Mouse (Mus musculus): ENCODE data around the gene Dcaf15. TPM values are rescaled to one million over a fixed set of nuclear protein-coding genes. Genes with fewer than 3 reads are reported as not detected.

Gene Dcaf15
- polyA plus RNA-seq, 1 experiment from 2014 or later, result 8.8 TPM

DNA sequence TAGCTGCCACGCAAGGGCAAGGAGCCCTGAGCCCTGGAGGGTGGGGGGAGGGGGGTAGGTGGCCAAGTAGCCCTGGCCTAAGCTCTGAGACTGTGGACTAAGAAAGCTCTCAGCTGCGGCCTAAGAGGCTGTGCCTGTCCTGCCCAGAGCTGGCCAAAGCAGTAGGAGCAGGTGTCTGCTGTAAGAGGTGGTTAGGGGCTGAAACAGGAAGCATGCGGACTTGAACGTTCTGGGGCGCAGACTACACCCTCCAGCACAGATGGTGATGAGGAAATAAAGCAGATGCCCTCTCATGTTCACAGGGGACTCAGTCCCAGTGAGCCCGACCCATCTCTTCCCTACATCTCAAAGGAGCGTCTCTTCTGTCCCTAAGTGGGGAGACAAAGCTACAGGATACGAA, 27.7 kb upstream of the Dcaf15 start:
- no peak overlapping the region for H3K4me2 ChIP-seq
- WGBS (ENCODE audit: insufficient replicate concordance), result 82% methylated on average over 8 of the region's 8 CpGs
- no peaks in the 10 kb centered on the region for H3K9me3 ChIP-seq (replicated peaks; ENCODE audit: control insufficient read depth, low read length)
- no peak for ATAC-seq (replicated peaks; ENCODE audit: insufficient number of reproducible peaks, low FRiP score, low TSS enrichment)
- H3K36me3 ChIP-seq (ENCODE audit: control insufficient read depth, insufficient read depth, low read length), result peaks cover 28% of the 10 kb centered on the region
- no peak overlapping the region for H3K27ac ChIP-seq (ENCODE audit: low read depth, low read length)
- no peak overlapping the region for H3K4me3 ChIP-seq (ENCODE audit: low read depth, low read length)
- H3K27me3 ChIP-seq (ENCODE audit: control insufficient read depth, insufficient read depth, low read length), result peaks cover 8% of the 10 kb centered on the region; the same call in 1 of the 2 replicates
- no peaks in the 10 kb centered on the region; the same call in 1 of the 2 replicates for H3K4me1 ChIP-seq (ENCODE audit: control insufficient read depth, insufficient read depth, low read length)
- no peak overlapping the region for H3K9ac ChIP-seq (ENCODE audit: low read depth, low read length)

- Histone ChIP-seq H3K4me3 (ENCODE audit: low read depth, low read length) (no peak overlapping the region), H3K9me3 (replicated peaks; ENCODE audit: control insufficient read depth, low read length) (no peaks in the 10 kb centered on the region), H3K9ac (ENCODE audit: low read depth, low read length) (no peak overlapping the region), H3K27me3 (ENCODE audit: control insufficient read depth, insufficient read depth, low read length) (peaks cover 8% of the 10 kb centered on the region; the same call in 1 of the 2 replicates), H3K27ac (ENCODE audit: low read depth, low read length) (no peak overlapping the region), H3K4me1 (ENCODE audit: control insufficient read depth, insufficient read depth, low read length) (no peaks in the 10 kb centered on the region; the same call in 1 of the 2 replicates), H3K4me2 (no peak overlapping the region), H3K36me3 (ENCODE audit: control insufficient read depth, insufficient read depth, low read length) (peaks cover 20% of the 10 kb centered on the region)
- 38% methylated on average over 30 of the region's 30 CpGs for WGBS (ENCODE audit: insufficient replicate concordance)
- no peak for ATAC-seq (replicated peaks; ENCODE audit: insufficient number of reproducible peaks, low FRiP score, low TSS enrichment)
These were observed 26.2 kb upstream of the Dcaf15 start for GRCm38 (mm10) chr8:84130806-84131205.

- Histone ChIP-seq H3K36me3 (ENCODE audit: control insufficient read depth, insufficient read depth, low read length) (peaks cover 8% of the 10 kb centered on the region; the same call in 1 of the 2 replicates), H3K4me3 (ENCODE audit: low read depth, low read length) (no peak overlapping the region), H3K4me2 (no peak overlapping the region), H3K9me3 (replicated peaks; ENCODE audit: control insufficient read depth, low read length) (no peaks in the 10 kb centered on the region), H3K4me1 (ENCODE audit: control insufficient read depth, insufficient read depth, low read length) (no peaks in the 10 kb centered on the region; the same call in 1 of the 2 replicates), H3K9ac (ENCODE audit: low read depth, low read length) (no peak overlapping the region), H3K27me3 (ENCODE audit: control insufficient read depth, insufficient read depth, low read length) (peaks cover 8% of the 10 kb centered on the region; the same call in 1 of the 2 replicates), H3K27ac (ENCODE audit: low read depth, low read length) (no peak overlapping the region)
- 60% methylated on average over 8 of the region's 8 CpGs for WGBS (ENCODE audit: insufficient replicate concordance)
- no peak for ATAC-seq (replicated peaks; ENCODE audit: insufficient number of reproducible peaks, low FRiP score, low TSS enrichment)
These were observed 23.7 kb upstream of the Dcaf15 start for GRCm38 (mm10) chr8:84128277-84128676.

GRCm38 (mm10) chr8:84127202-84127901, 22.8 kb upstream of the Dcaf15 start:
- Histone ChIP-seq H3K9me3 (replicated peaks; ENCODE audit: control insufficient read depth, low read length) (no peaks in the 10 kb centered on the region), H3K9ac (ENCODE audit: low read depth, low read length) (no peak overlapping the region), H3K4me2 (no peak overlapping the region), H3K27ac (ENCODE audit: low read depth, low read length) (no peak overlapping the region), H3K4me3 (ENCODE audit: low read depth, low read length) (no peak overlapping the region), H3K27me3 (ENCODE audit: control insufficient read depth, insufficient read depth, low read length) (peaks cover 8% of the 10 kb centered on the region; the same call in 1 of the 2 replicates), H3K36me3 (ENCODE audit: control insufficient read depth, insufficient read depth, low read length) (no peaks in the 10 kb centered on the region), H3K4me1 (ENCODE audit: control insufficient read depth, insufficient read depth, low read length) (no peaks in the 10 kb centered on the region; the same call in 1 of the 2 replicates)
- ATAC-seq (replicated peaks; ENCODE audit: insufficient number of reproducible peaks, low FRiP score, low TSS enrichment), result no peak
- 46% methylated on average over 17 of the region's 17 CpGs for WGBS (ENCODE audit: insufficient replicate concordance)

DNA sequence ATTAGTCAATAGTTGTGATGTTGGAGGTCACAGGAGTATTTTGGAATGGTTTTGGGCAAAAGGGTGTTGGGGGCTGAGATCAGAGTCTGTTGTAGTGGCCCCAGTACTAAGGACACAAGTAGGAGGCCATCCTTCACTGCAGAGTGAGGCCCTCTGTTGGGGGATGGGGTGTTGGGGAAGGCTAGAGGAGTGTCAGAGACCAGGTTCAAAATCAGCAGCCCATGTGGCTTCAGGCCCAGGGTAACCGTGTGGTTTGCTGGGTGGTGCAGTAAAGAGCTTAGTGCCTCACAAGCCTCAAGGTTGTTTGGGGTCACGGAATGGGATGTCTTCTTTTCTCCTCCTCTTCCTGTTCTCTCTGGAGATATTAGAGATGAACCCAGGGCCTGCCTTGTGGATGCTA, 22.2 kb upstream of the Dcaf15 start:
- ATAC-seq (replicated peaks; ENCODE audit: insufficient number of reproducible peaks, low FRiP score, low TSS enrichment), result no peak
- Histone ChIP-seq H3K9ac (ENCODE audit: low read depth, low read length) (no peak overlapping the region), H3K27me3 (ENCODE audit: control insufficient read depth, insufficient read depth, low read length) (peaks cover 8% of the 10 kb centered on the region; the same call in 1 of the 2 replicates), H3K4me1 (ENCODE audit: control insufficient read depth, insufficient read depth, low read length) (no peaks in the 10 kb centered on the region; the same call in 1 of the 2 replicates), H3K27ac (ENCODE audit: low read depth, low read length) (no peak overlapping the region), H3K4me2 (no peak overlapping the region), H3K9me3 (replicated peaks; ENCODE audit: control insufficient read depth, low read length) (no peaks in the 10 kb centered on the region), H3K36me3 (ENCODE audit: control insufficient read depth, insufficient read depth, low read length) (no peaks in the 10 kb centered on the region), H3K4me3 (ENCODE audit: low read depth, low read length) (no peak overlapping the region)
- WGBS (ENCODE audit: insufficient replicate concordance), result 72% methylated on average over 2 of the region's 2 CpGs

- no peak within 1 kb of the TSS for H3K9ac ChIP-seq (ENCODE audit: low read depth, low read length)
- no peak within 1 kb of the TSS for H3K4me2 ChIP-seq
- 52% methylated on average over 9 of the region's 9 CpGs for WGBS (ENCODE audit: insufficient replicate concordance)
- H3K27me3 ChIP-seq (ENCODE audit: control insufficient read depth, insufficient read depth, low read length), result peaks cover 1% of the 10 kb centered on the region; the same call in 1 of the 2 replicates
- ATAC-seq (replicated peaks; ENCODE audit: insufficient number of reproducible peaks, low FRiP score, low TSS enrichment), result no peak
- no peaks in the 10 kb centered on the region; the same call in 1 of the 2 replicates for H3K4me1 ChIP-seq (ENCODE audit: control insufficient read depth, insufficient read depth, low read length)
- H3K36me3 ChIP-seq (ENCODE audit: control insufficient read depth, insufficient read depth, low read length), result no peaks in the 10 kb centered on the region
- H3K4me3 ChIP-seq (ENCODE audit: low read depth, low read length), result no peak within 1 kb of the TSS
- H3K27ac ChIP-seq (ENCODE audit: low read depth, low read length), result no peak within 1 kb of the TSS
- H3K9me3 ChIP-seq (replicated peaks; ENCODE audit: control insufficient read depth, low read length), result no peaks in the 10 kb centered on the region
These were observed 21.1 kb upstream of the Dcaf15 start, which contains the start of gene Podnl1 for GRCm38 (mm10) chr8:84125656-84126055. Gene Podnl1, plus strand, starts transcription at chr8:84125989.

DNA sequence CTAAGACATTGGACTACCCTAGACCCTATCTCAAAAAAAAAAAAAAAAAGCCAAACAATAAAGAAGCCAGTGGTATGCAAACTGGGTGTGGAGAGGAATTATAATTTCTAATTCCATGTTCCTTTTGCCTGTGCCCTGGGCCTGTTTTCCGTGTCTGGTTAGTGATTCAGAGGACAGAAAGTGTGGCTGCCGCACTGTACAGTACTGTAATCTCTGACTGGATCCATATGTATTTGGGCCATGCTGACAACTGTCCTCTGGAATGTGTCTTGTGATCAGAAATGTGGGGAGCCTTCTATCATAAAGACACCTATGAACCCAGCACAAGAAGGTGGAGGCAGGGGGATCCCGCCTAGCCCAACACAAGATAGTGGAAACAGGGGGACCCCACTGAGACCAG, 17.6 kb upstream of the Dcaf15 start:
- H3K4me2 ChIP-seq, result no peak overlapping the region
- H3K9ac ChIP-seq (ENCODE audit: low read depth, low read length), result no peak overlapping the region
- no peak overlapping the region for H3K4me3 ChIP-seq (ENCODE audit: low read depth, low read length)
- no peak for ATAC-seq (replicated peaks; ENCODE audit: insufficient number of reproducible peaks, low FRiP score, low TSS enrichment)
- no peaks in the 10 kb centered on the region for H3K9me3 ChIP-seq (replicated peaks; ENCODE audit: control insufficient read depth, low read length)
- 82% methylated on average over 3 of the region's 3 CpGs for WGBS (ENCODE audit: insufficient replicate concordance)
- H3K36me3 ChIP-seq (ENCODE audit: control insufficient read depth, insufficient read depth, low read length), result no peaks in the 10 kb centered on the region
- H3K4me1 ChIP-seq (ENCODE audit: control insufficient read depth, insufficient read depth, low read length), result no peaks in the 10 kb centered on the region
- no peaks in the 10 kb centered on the region for H3K27me3 ChIP-seq (ENCODE audit: control insufficient read depth, insufficient read depth, low read length)
- no peak overlapping the region for H3K27ac ChIP-seq (ENCODE audit: low read depth, low read length)

DNA sequence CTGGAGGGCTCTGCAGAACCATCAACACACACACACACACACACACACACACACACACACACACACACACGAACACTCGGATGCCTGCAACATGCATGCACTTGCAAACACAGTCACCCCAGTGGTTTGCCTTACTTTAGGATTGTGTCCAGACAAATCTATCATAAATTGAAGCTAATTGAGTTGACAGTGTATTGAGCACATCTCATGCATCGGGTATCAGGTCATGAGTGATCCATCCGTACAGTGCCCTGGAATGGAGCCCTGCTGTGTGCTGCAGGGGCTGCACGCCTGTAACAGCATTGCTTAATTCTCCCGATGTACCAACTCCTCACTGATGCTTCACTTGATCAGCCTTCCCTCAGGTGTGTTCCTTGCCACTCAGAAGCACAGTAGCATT, 11.1 kb upstream of the Dcaf15 start:
- Histone ChIP-seq H3K9ac (ENCODE audit: low read depth, low read length) (no peak overlapping the region), H3K4me1 (ENCODE audit: control insufficient read depth, insufficient read depth, low read length) (no peaks in the 10 kb centered on the region), H3K27me3 (ENCODE audit: control insufficient read depth, insufficient read depth, low read length) (no peaks in the 10 kb centered on the region), H3K4me2 (no peak overlapping the region), H3K27ac (ENCODE audit: low read depth, low read length) (no peak overlapping the region), H3K4me3 (ENCODE audit: low read depth, low read length) (no peak overlapping the region), H3K36me3 (ENCODE audit: control insufficient read depth, insufficient read depth, low read length) (no peaks in the 10 kb centered on the region), H3K9me3 (replicated peaks; ENCODE audit: control insufficient read depth, low read length) (no peaks in the 10 kb centered on the region)
- no peak for ATAC-seq (replicated peaks; ENCODE audit: insufficient number of reproducible peaks, low FRiP score, low TSS enrichment)
- WGBS (ENCODE audit: insufficient replicate concordance), result 79% methylated on average over 6 of the region's 6 CpGs

Measured in heart, embryonic 11.5 days (tissue).